Mouse (Mus musculus): ENCODE data around the gene D130052B06Rik. TPM values are rescaled to one million over a fixed set of nuclear protein-coding genes. Genes with fewer than 3 reads are reported as not detected.

The D130052B06Rik gene
- polyA plus RNA-seq, 1 experiment from 2014 or later = not detected

DNA sequence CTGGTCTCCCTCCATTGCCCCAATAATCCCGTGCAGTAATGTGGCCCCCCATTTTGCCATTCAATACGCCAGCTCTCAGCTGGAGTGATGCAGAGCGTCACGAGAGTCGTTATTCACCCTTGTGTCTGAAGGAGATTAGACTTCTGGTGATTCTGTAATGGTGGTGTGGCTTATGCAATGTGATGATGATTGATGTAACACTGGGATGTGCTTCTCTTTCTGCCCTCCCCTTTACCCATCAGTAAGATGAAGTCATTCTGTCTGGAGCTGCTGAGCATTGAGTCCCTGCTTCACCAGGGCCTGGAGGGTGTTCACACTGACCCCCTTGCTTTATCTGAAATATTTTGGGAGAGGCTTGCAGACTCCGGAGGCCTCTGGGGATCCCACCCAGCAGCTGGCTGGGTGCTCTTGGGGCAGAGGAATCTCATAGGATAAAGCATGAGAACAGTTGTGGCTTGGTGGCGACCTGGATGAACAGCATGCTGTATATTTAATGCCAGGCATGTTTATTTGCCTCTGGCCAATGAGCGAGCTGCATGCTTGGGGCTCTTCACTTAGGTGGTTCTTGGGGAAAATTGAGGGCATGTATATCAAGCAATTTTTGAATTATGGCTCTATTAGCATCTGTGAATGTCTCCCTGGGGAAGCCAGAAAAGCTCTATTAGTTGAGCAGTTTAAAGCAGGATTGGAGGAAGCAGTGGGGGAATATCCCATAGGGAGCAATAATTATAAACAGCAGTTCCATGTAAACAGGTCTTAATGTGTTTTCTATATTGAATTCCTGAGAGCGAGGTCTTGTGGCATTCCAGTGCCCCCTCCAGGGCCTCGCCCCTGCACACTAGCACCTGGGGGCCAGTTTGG lies 71.2 kb downstream of the D130052B06Rik start:
- H3K4me1 ChIP-seq (replicated peaks) = peaks cover 24% of the 10 kb centered on the region
- no peak overlapping the region for H3K27ac ChIP-seq
- H3K9me3 ChIP-seq = no peaks in the 10 kb centered on the region
- H3K27me3 ChIP-seq = no peaks in the 10 kb centered on the region
- peak; percentile 40; the same call in 1 of the 2 replicates for ATAC-seq
- H3K9ac ChIP-seq (replicated peaks) = no peak overlapping the region
- WGBS = 65% methylated on average over 10 of the region's 10 CpGs
- no peak overlapping the region for H3K4me2 ChIP-seq (replicated peaks)
- no peak overlapping the region for H3K4me3 ChIP-seq (replicated peaks)
- H3K36me3 ChIP-seq = no peaks in the 10 kb centered on the region

Other genes with a start within 250 kb of the D130052B06Rik start
- 8.9 and 9.0 TPM in 2 replicates for gene Ranbp17, start 85.6 kb upstream of the D130052B06Rik start, polyA plus RNA-seq (2015; fragmentation: Nextera tagmentation; extraction: Ambion mirVana)
- gene Gabrp, start 20.3 kb upstream of the D130052B06Rik start, polyA plus RNA-seq (2015; fragmentation: Nextera tagmentation; extraction: Ambion mirVana) = not detected in 2 replicates

Data from midbrain, embryonic 13.5 days (tissue).